Mouse (Mus musculus): Measurements from ENCODE around the gene Midn. TPM values are rescaled to one million over a fixed set of nuclear protein-coding genes. Genes with fewer than 3 reads are reported as not detected.

Midn gene
- polyA plus RNA-seq, 1 experiment from 2014 or later = 20.3 TPM

- Histone ChIP-seq H3K36me3 (ENCODE audit: inconsistent target) (peaks cover 12% of the 10 kb centered on the region), H3K4me3 (ENCODE audit: inconsistent target) (no peak overlapping the region), H3K79me2 (ENCODE audit: inconsistent target) (peaks cover 46% of the 10 kb centered on the region), H3K27ac (no peak overlapping the region)
- 93% methylated on average over 10 of the region's 12 CpGs for WGBS (ENCODE audit: missing documents)
Observed at GRCm38 (mm10) chr10:80144159-80144558, 3.9 kb upstream of the Midn start.

- Histone ChIP-seq H3K36me3 (ENCODE audit: inconsistent target) (peaks cover 12% of the 10 kb centered on the region), H3K79me2 (ENCODE audit: inconsistent target) (peaks cover 51% of the 10 kb centered on the region), H3K27ac (no peak overlapping the region), H3K4me3 (ENCODE audit: inconsistent target) (no peak overlapping the region)
- WGBS (ENCODE audit: missing documents) = 82% methylated on average over 20 of the region's 20 CpGs
Observed at GRCm38 (mm10) chr10:80144864-80145838, 2.9 kb upstream of the Midn start.

- H3K79me2 ChIP-seq (ENCODE audit: inconsistent target) = peaks cover 57% of the 10 kb centered on the region
- H3K27ac ChIP-seq = no peak overlapping the region
- no peak overlapping the region for H3K4me3 ChIP-seq (ENCODE audit: inconsistent target)
- 74% methylated on average over 6 of the region's 6 CpGs for WGBS (ENCODE audit: missing documents)
- H3K36me3 ChIP-seq (ENCODE audit: inconsistent target) = peaks cover 12% of the 10 kb centered on the region
Observed at GRCm38 (mm10) chr10:80145896-80146295, 2.2 kb upstream of the Midn start.

GRCm38 (mm10) chr10:80146568-80147011, 1.5 kb upstream of the Midn start:
- H3K79me2 ChIP-seq (ENCODE audit: inconsistent target) = peaks cover 64% of the 10 kb centered on the region
- H3K36me3 ChIP-seq (ENCODE audit: inconsistent target) = peaks cover 12% of the 10 kb centered on the region
- no peak overlapping the region for H3K27ac ChIP-seq
- H3K4me3 ChIP-seq (ENCODE audit: inconsistent target) = no peak overlapping the region
- WGBS (ENCODE audit: missing documents) = 93% methylated on average over 4 of the region's 4 CpGs

GRCm38 (mm10) chr10:80147146-80147718, 840 bp upstream of the Midn start:
- WGBS (ENCODE audit: missing documents) = 87% methylated on average over 5 of the region's 5 CpGs
- Histone ChIP-seq H3K27ac (peak overlapping the region; percentile 93), H3K79me2 (ENCODE audit: inconsistent target) (peaks cover 70% of the 10 kb centered on the region), H3K36me3 (ENCODE audit: inconsistent target) (peaks cover 12% of the 10 kb centered on the region), H3K4me3 (ENCODE audit: inconsistent target) (no peak overlapping the region)

- Histone ChIP-seq H3K27ac (peak overlapping the region; percentile 93), H3K36me3 (ENCODE audit: inconsistent target) (peaks cover 19% of the 10 kb centered on the region), H3K4me3 (ENCODE audit: inconsistent target) (peak overlapping the region; percentile 65), H3K79me2 (ENCODE audit: inconsistent target) (peaks cover 71% of the 10 kb centered on the region)
- WGBS (ENCODE audit: missing documents) = under 1% methylated on average over 32 of the region's 57 CpGs
Observed at GRCm38 (mm10) chr10:80148610-80149290, 678 bp downstream of the Midn start.

- under 1% methylated on average over 81 of the region's 88 CpGs for WGBS (ENCODE audit: missing documents)
- Histone ChIP-seq H3K27ac (peak overlapping the region; percentile 93), H3K36me3 (ENCODE audit: inconsistent target) (peaks cover 19% of the 10 kb centered on the region), H3K4me3 (ENCODE audit: inconsistent target) (peak overlapping the region; percentile 65), H3K79me2 (ENCODE audit: inconsistent target) (peaks cover 71% of the 10 kb centered on the region)
Observed at GRCm38 (mm10) chr10:80149291-80150225, 1.5 kb downstream of the Midn start.

- Histone ChIP-seq H3K4me3 (ENCODE audit: inconsistent target) (peak overlapping the region; percentile 65), H3K27ac (peak overlapping the region; percentile 92), H3K79me2 (ENCODE audit: inconsistent target) (peaks cover 71% of the 10 kb centered on the region), H3K36me3 (ENCODE audit: inconsistent target) (peaks cover 24% of the 10 kb centered on the region)
- 1% methylated on average over 54 of the region's 71 CpGs for WGBS (ENCODE audit: missing documents)
Observed at GRCm38 (mm10) chr10:80150226-80151210, 2.4 kb downstream of the Midn start.

GRCm38 (mm10) chr10:80151211-80152034, 3.4 kb downstream of the Midn start:
- H3K79me2 ChIP-seq (ENCODE audit: inconsistent target) = peaks cover 69% of the 10 kb centered on the region
- peaks cover 27% of the 10 kb centered on the region for H3K36me3 ChIP-seq (ENCODE audit: inconsistent target)
- peak overlapping the region; percentile 92 for H3K27ac ChIP-seq
- under 1% methylated on average over 25 of the region's 26 CpGs for WGBS (ENCODE audit: missing documents)
- peak overlapping the region; percentile 59 for H3K4me3 ChIP-seq (ENCODE audit: inconsistent target)

GRCm38 (mm10) chr10:80152071-80152872, 4.2 kb downstream of the Midn start:
- Histone ChIP-seq H3K4me3 (ENCODE audit: inconsistent target) (peak overlapping the region; percentile 59), H3K27ac (peak overlapping the region; percentile 92), H3K79me2 (ENCODE audit: inconsistent target) (peaks cover 73% of the 10 kb centered on the region), H3K36me3 (ENCODE audit: inconsistent target) (peaks cover 34% of the 10 kb centered on the region)
- 33% methylated on average over 15 of the region's 15 CpGs for WGBS (ENCODE audit: missing documents)

- H3K27ac ChIP-seq = peak overlapping the region; percentile 92
- peaks cover 75% of the 10 kb centered on the region for H3K79me2 ChIP-seq (ENCODE audit: inconsistent target)
- 48% methylated on average over 3 of the region's 3 CpGs for WGBS (ENCODE audit: missing documents)
- H3K4me3 ChIP-seq (ENCODE audit: inconsistent target) = no peak overlapping the region; the same call in 1 of the 2 replicates
- peaks cover 37% of the 10 kb centered on the region for H3K36me3 ChIP-seq (ENCODE audit: inconsistent target)
Observed at GRCm38 (mm10) chr10:80152873-80153260, 4.8 kb downstream of the Midn start.
